Mouse (Mus musculus): Measurements from ENCODE around the gene Tnc.
"Not testable (repeated sequence)": the region's sequence is repeated elsewhere in the genome, so short reads cannot be mapped to it uniquely, and the experiment has no call there.

The Tnc gene

GRCm38 (mm10) chr4:63961858-63962468 lies 84.9 kb downstream of the Tnc start:
- no peak for DNase-seq

- DNase-seq = no peak
Observed at GRCm38 (mm10) chr4:63958601-63959000, 88.2 kb downstream of the Tnc start.

- DNase-seq = no peak
Observed at GRCm38 (mm10) chr4:63950054-63950453, 96.8 kb downstream of the Tnc start.

- DNase-seq = not testable (repeated sequence)
Observed at GRCm38 (mm10) chr4:63948688-63949073, 98.1 kb downstream of the Tnc start.

GRCm38 (mm10) chr4:63948066-63948687 lies 98.6 kb downstream of the Tnc start:
- peak; percentile 80 for DNase-seq

- DNase-seq = no peak
Observed at GRCm38 (mm10) chr4:63943813-63944212, 103.0 kb downstream of the Tnc start.

GRCm38 (mm10) chr4:63942875-63943274 lies 103.9 kb downstream of the Tnc start:
- no peak for DNase-seq

GRCm38 (mm10) chr4:63941420-63941819 lies 105.4 kb downstream of the Tnc start:
- no peak for DNase-seq

GRCm38 (mm10) chr4:63939428-63939827 lies 107.4 kb downstream of the Tnc start:
- DNase-seq = no peak

- DNase-seq = no peak
Observed at GRCm38 (mm10) chr4:63935960-63936359, 110.9 kb downstream of the Tnc start.

GRCm38 (mm10) chr4:63935314-63935713 lies 111.5 kb downstream of the Tnc start:
- DNase-seq = no peak

- no peak for DNase-seq
Observed at GRCm38 (mm10) chr4:63930863-63931262, 116.0 kb downstream of the Tnc start.

GRCm38 (mm10) chr4:63929490-63929889 lies 117.3 kb downstream of the Tnc start:
- DNase-seq = no peak

GRCm38 (mm10) chr4:63928192-63928591 lies 118.6 kb downstream of the Tnc start:
- DNase-seq = no peak

GRCm38 (mm10) chr4:63917181-63917580 lies 129.6 kb downstream of the Tnc start:
- no peak for DNase-seq

- no peak for DNase-seq
Observed at GRCm38 (mm10) chr4:63916753-63917152, 130.1 kb downstream of the Tnc start.

- DNase-seq = no peak
Observed at GRCm38 (mm10) chr4:63916288-63916687, 130.5 kb downstream of the Tnc start.

Measured in retina, postnatal 1 day (tissue).